Mouse (Mus musculus): ENCODE measurements around the gene Dus4l.
"Not testable (repeated sequence)": the region's sequence is repeated elsewhere in the genome, so short reads cannot be mapped to it uniquely, and the experiment has no call there.

Dus4l gene

GRCm38 (mm10) chr12:31654197-31654964 lies at the start of gene Dus4l, which contains the start of gene Cog5:
Gene Dus4l, minus strand, starts transcription at chr12:31654826.
Gene Cog5, plus strand, starts transcription at chr12:31654869.
- DNase-seq (ENCODE audit: low spot score in 2 of 2) = peak; percentile 96 to 97

GRCm38 (mm10) chr12:31703904-31704303 lies 49.3 kb upstream of the Dus4l start:
- no peak for DNase-seq (ENCODE audit: low spot score in 2 of 2)

- no peak for DNase-seq (ENCODE audit: low spot score in 2 of 2)
These were observed 46.8 kb upstream of the Dus4l start for GRCm38 (mm10) chr12:31701411-31701810.

GRCm38 (mm10) chr12:31700623-31701347 lies 46.2 kb upstream of the Dus4l start:
- DNase-seq (ENCODE audit: low spot score in 2 of 2) = no peak

GRCm38 (mm10) chr12:31693278-31693677 lies 38.7 kb upstream of the Dus4l start:
- no peak for DNase-seq (ENCODE audit: low spot score in 2 of 2)

- no peak for DNase-seq (ENCODE audit: low spot score in 2 of 2)
These were observed 32.1 kb upstream of the Dus4l start for GRCm38 (mm10) chr12:31686679-31687078.

GRCm38 (mm10) chr12:31667187-31667586 lies 12.6 kb upstream of the Dus4l start:
- DNase-seq (ENCODE audit: low spot score in 2 of 2) = no peak

- DNase-seq (ENCODE audit: low spot score in 2 of 2) = no peak
These were observed 11.4 kb upstream of the Dus4l start for GRCm38 (mm10) chr12:31665999-31666398.

- DNase-seq (ENCODE audit: low spot score in 2 of 2) = no peak
These were observed 2.2 kb upstream of the Dus4l start for GRCm38 (mm10) chr12:31656841-31657240.

GRCm38 (mm10) chr12:31654965-31655477 lies 395 bp upstream of the Dus4l start:
- no peak for DNase-seq (ENCODE audit: low spot score in 2 of 2)

- DNase-seq (ENCODE audit: low spot score in 2 of 2) = no peak
These were observed 1.0 kb downstream of the Dus4l start for GRCm38 (mm10) chr12:31653611-31654010.

GRCm38 (mm10) chr12:31635240-31635607 lies 19.4 kb downstream of the Dus4l start:
- no peak for DNase-seq (ENCODE audit: low spot score in 2 of 2)

- DNase-seq (ENCODE audit: low spot score in 2 of 2) = peak; percentile 70 to 76
These were observed 20.0 kb downstream of the Dus4l start, which contains the start of gene Bcap29 for GRCm38 (mm10) chr12:31634343-31635239. Gene Bcap29, minus strand, starts transcription at chr12:31634658.

GRCm38 (mm10) chr12:31633970-31634342 lies 20.7 kb downstream of the Dus4l start:
- peak in 1 of 2 experiments; percentile 29 for DNase-seq (ENCODE audit: low spot score in 2 of 2)

- not testable (repeated sequence) for DNase-seq (ENCODE audit: low spot score in 2 of 2)
These were observed 26.2 kb downstream of the Dus4l start for GRCm38 (mm10) chr12:31628396-31628795.

GRCm38 (mm10) chr12:31625016-31625415 lies 29.6 kb downstream of the Dus4l start:
- no peak for DNase-seq (ENCODE audit: low spot score in 2 of 2)

- no peak for DNase-seq (ENCODE audit: low spot score in 2 of 2)
These were observed 34.5 kb downstream of the Dus4l start for GRCm38 (mm10) chr12:31620106-31620505.

- no peak for DNase-seq (ENCODE audit: low spot score in 2 of 2)
These were observed 41.3 kb downstream of the Dus4l start for GRCm38 (mm10) chr12:31613353-31613752.

- no peak for DNase-seq (ENCODE audit: low spot score in 2 of 2)
These were observed 46.5 kb downstream of the Dus4l start for GRCm38 (mm10) chr12:31608138-31608537.

GRCm38 (mm10) chr12:31604894-31605293 lies 49.7 kb downstream of the Dus4l start:
- no peak for DNase-seq (ENCODE audit: low spot score in 2 of 2)

GRCm38 (mm10) chr12:31603586-31603985 lies 51.0 kb downstream of the Dus4l start:
- DNase-seq (ENCODE audit: low spot score in 2 of 2) = no peak

GRCm38 (mm10) chr12:31594296-31594695 lies 60.3 kb downstream of the Dus4l start:
- no peak for DNase-seq (ENCODE audit: low spot score in 2 of 2)

All from right cerebral cortex, postnatal 10 days (tissue).